15 mouse cellular contexts compared by ENCODE assay signal in the genomic region with DNA sequence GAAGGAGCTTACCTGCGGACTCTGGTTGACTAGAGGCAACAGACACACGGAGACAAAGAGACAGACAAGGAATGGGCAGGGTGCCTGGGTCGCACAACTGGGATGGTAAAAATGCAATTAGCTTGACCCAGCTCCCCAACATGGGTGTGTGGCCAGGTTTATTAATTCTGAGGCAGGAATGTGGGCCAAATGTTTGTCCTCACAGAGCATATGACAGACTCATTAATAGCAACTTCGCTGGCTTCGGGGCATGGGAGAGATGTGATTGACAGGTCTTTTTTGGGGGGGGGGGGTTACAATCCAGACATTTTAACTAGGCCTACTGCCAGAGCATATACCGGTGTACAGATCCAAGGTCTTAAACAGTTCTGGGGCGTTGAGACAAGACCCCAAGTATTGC.
"Had no signal": no experiment of that assay in that cellular context is flagged by ENCODE, and none has a peak within 500 bp of the region (broad histone marks: within the 10 kb centered on the region; RNA-seq: fewer than 3 reads in every experiment).

No protein-coding gene starts in this region.

- H3K9me3 ChIP-seq: limb, embryonic 13.5 days; neural tube, embryonic 13.5 days; stomach, embryonic 15.5 days had no signal

- H3K27me3 ChIP-seq: limb, embryonic 13.5 days; neural tube, embryonic 13.5 days; stomach, embryonic 15.5 days had no signal

- H3K9ac ChIP-seq: limb, embryonic 13.5 days; liver, embryonic 14.5 days; neural tube, embryonic 13.5 days; stomach, embryonic 15.5 days had no signal

- H3K4me3 ChIP-seq: layer of hippocampus, adult 2 months; limb, embryonic 13.5 days; neural tube, embryonic 13.5 days; stomach, embryonic 15.5 days had no signal

- DNase-seq: kidney, adult 18-20 months; kidney, postnatal 10 days; kidney, postnatal 4 days; left cerebral cortex, postnatal 4 days; lung, adult 18-20 months; retina, postnatal 1 day; right cerebral cortex, postnatal 4 days; spleen, adult 18-20 months; thymus, adult 2 months; thymus, postnatal 25 days had no signal

- H3K4me1 ChIP-seq: limb, embryonic 13.5 days; neural tube, embryonic 13.5 days; stomach, embryonic 15.5 days had no signal

- H3K36me3 ChIP-seq: limb, embryonic 13.5 days; neural tube, embryonic 13.5 days; stomach, embryonic 15.5 days had no signal

- H3K4me2 ChIP-seq: limb, embryonic 13.5 days; neural tube, embryonic 13.5 days; stomach, embryonic 15.5 days had no signal

- H3K27ac ChIP-seq: layer of hippocampus, adult 2 months; limb, embryonic 13.5 days; liver, embryonic 14.5 days; neural tube, embryonic 13.5 days; stomach, embryonic 15.5 days had no signal
